Mouse (Mus musculus): ENCODE results near the gene Alk. TPM values are rescaled to one million over a fixed set of nuclear protein-coding genes. Genes with fewer than 3 reads are reported as not detected.

The Alk gene
- polyA plus RNA-seq, 1 experiment = 2.2 TPM

DNA sequence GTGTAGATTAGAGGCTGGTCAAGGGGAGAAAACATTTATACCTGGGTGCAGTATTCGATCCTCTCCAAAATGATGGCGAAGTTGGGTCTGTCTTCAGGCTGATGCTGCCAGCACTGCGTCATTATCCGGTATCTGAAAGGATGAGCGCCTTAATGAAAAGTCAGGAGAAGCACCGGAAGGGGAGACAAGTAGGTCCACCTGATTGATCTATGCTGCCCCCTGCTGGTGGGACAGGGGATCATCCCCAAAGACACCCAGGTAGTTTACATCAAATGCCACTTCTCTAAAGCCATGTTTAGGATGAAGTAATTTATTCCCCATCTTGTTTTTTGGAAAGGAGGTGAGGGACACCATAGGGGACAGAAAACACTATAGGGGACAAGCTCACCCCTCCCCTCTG is 730.4 kb downstream of the Alk start:
- Histone ChIP-seq H3K27ac (ENCODE audit: insufficient read depth, low read length) (no peak overlapping the region), H3K4me1 (ENCODE audit: control insufficient read depth, insufficient read depth, low read length) (no peaks in the 10 kb centered on the region), H3K4me3 (ENCODE audit: insufficient read depth, low read length) (no peak overlapping the region)
- TF ChIP-seq CTCF (IDR thresholded peaks at IDR 0.05; ENCODE audit: extremely low read depth, insufficient read depth, low read length) (peak; percentile 75), POLR2A (IDR thresholded peaks at IDR 0.05; ENCODE audit: extremely low read depth, insufficient read depth, low read length) (no peak)

DNA sequence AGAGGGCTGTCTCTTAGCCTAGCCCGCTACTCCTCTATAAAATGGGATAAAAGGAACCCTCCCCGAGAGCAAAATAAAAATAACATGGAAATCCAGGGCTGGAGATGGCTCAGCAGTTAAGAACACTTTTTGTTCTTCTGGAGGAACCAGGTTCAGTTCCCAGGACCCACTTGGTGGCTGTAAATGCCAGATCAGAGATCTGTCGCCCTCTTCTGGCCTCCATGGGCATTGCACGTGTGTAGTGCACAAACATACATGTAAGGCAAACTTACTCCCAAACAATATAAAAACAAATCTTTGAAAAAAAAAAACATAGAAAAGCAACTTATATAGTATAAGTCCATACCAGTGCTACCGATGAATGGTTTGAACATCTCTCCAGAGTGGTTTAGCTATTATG is 731.5 kb downstream of the Alk start:
- Histone ChIP-seq H3K4me1 (ENCODE audit: control insufficient read depth, insufficient read depth, low read length) (no peaks in the 10 kb centered on the region), H3K27ac (ENCODE audit: insufficient read depth, low read length) (no peak overlapping the region), H3K4me3 (ENCODE audit: insufficient read depth, low read length) (no peak overlapping the region)
- TF ChIP-seq CTCF (IDR thresholded peaks at IDR 0.05; ENCODE audit: extremely low read depth, insufficient read depth, low read length) (peak; percentile 34; the same call in 1 of the 2 replicates), POLR2A (IDR thresholded peaks at IDR 0.05; ENCODE audit: extremely low read depth, insufficient read depth, low read length) (no peak)

DNA sequence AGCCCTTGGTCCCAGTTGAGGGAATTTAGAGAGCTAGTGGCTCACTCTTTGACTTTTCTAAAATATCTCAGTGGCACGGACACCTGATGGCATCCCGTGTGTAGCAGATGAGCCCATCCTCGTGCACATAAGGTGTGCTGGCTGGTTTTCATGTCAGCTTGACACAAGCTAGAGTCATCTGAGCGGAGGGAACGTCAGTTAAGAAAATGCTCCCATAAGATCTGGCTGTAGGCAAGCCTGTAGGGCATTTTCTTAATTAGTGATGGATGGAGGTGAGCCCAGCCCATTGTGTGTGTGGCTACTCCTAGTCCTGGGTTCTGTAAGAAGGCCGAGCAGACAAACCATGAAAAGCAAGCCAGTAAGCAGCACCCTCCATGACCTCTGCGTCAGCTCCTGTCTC is 732.4 kb downstream of the Alk start:
- no peak for TF ChIP-seq CTCF (IDR thresholded peaks at IDR 0.05; ENCODE audit: extremely low read depth, insufficient read depth, low read length)
- H3K4me1 ChIP-seq (ENCODE audit: control insufficient read depth, insufficient read depth, low read length) = no peaks in the 10 kb centered on the region
- H3K4me3 ChIP-seq (ENCODE audit: insufficient read depth, low read length) = no peak overlapping the region
- H3K27ac ChIP-seq (ENCODE audit: insufficient read depth, low read length) = no peak overlapping the region

DNA sequence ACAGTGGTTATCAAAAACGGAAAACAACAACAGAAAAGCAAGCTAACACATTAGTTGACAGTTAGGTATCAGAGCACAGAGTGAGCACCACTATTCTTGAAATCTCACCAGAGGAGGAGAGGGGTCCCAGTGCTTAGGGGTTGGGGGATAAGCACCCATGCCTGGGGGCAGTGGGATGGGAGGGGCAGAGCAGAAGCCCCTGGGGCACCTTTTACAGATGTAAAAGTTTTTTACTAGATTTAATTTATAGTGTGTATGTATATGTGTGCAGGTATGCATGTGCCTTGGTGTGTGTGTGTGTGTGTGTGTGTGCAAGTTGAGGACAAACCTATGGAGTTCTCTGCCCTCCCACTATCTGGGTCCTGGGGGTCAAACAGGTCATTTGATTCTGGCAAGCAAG is 733.8 kb downstream of the Alk start:
- no peaks in the 10 kb centered on the region for H3K4me1 ChIP-seq (ENCODE audit: control insufficient read depth, insufficient read depth, low read length)

DNA sequence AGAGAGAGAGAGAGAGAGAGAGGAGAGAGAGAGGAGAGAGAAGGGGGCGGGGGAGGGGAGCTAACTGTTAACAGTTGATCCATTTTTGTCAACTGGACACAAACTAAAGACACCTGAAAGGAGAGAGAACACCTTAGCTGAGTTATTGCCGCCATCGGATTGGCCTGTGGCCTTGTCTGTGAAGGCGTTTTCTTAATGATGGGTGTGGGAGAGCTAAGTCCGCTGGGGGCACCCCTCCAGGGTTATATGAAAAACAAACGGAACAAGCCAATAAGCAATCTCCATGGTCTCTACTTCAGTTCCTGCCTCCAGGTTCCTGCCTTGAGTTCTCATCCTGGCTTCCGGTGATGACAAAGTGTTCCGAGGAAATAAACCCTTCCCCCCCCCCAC is 734.2 kb downstream of the Alk start:
- no peaks in the 10 kb centered on the region for H3K4me1 ChIP-seq (ENCODE audit: control insufficient read depth, insufficient read depth, low read length)
- TF ChIP-seq POLR2A (IDR thresholded peaks at IDR 0.05; ENCODE audit: extremely low read depth, insufficient read depth, low read length) (no peak), CTCF (IDR thresholded peaks at IDR 0.05; ENCODE audit: extremely low read depth, insufficient read depth, low read length) (no peak)

More for the DNA sequence above, 733.8 kb downstream of the Alk start:
- TF ChIP-seq CTCF (IDR thresholded peaks at IDR 0.05; ENCODE audit: extremely low read depth, insufficient read depth, low read length) = no peak
- no peak for TF ChIP-seq POLR2A (IDR thresholded peaks at IDR 0.05; ENCODE audit: extremely low read depth, insufficient read depth, low read length)
- H3K27ac ChIP-seq (ENCODE audit: insufficient read depth, low read length) = no peak overlapping the region
- H3K4me3 ChIP-seq (ENCODE audit: insufficient read depth, low read length) = no peak overlapping the region

DNA sequence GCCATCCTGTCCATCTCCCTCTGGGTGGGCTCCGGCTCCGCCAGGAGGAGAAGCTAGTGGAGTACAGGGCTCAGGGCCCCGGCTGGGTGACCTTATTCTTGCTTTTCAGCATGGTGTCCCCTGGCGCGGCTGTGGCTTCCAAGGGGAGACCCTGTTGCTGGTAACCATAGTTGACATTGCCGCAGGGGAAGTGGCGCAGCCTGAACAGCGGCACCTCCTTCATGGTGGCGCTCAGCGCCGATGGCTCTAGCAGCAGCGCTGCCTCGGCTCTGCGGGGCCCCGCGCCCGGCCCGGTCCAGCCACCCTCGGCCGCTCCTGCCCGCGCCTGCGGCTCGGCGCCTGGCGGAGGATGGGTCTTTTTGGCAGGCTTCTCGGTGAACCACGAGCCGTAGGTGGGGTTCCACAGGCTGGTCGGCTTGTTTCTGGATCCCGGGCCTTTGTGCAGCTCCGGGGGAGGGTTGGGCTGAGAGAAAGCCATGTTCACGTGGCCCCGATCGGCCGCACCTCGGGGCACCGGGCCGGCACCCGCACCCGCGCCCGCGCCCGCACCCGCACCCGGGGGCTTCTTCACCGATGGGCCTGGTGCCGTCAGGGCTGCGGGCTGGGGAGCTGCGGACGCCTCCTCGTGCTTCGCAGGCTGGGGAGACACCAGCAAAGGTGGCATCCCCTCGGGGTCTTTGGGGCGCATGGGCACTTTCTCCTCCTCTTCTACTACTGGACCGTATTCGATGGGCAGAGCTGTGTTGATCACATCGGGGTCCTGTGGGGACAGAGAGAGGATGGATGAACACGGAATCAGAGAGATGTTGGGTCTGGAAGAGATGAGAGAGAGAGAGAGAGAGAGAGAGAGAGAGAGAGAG is 734.8 kb downstream of the Alk start:
- Histone ChIP-seq H3K4me1 (ENCODE audit: control insufficient read depth, insufficient read depth, low read length) (no peaks in the 10 kb centered on the region), H3K4me3 (ENCODE audit: insufficient read depth, low read length) (peak overlapping the region; percentile 31), H3K27ac (ENCODE audit: insufficient read depth, low read length) (no peak overlapping the region)
- TF ChIP-seq POLR2A (IDR thresholded peaks at IDR 0.05; ENCODE audit: extremely low read depth, insufficient read depth, low read length) (no peak), CTCF (IDR thresholded peaks at IDR 0.05; ENCODE audit: extremely low read depth, insufficient read depth, low read length) (no peak)

More for the DNA sequence above, 734.2 kb downstream of the Alk start:
- H3K27ac ChIP-seq (ENCODE audit: insufficient read depth, low read length) = no peak overlapping the region
- H3K4me3 ChIP-seq (ENCODE audit: insufficient read depth, low read length) = no peak overlapping the region

DNA sequence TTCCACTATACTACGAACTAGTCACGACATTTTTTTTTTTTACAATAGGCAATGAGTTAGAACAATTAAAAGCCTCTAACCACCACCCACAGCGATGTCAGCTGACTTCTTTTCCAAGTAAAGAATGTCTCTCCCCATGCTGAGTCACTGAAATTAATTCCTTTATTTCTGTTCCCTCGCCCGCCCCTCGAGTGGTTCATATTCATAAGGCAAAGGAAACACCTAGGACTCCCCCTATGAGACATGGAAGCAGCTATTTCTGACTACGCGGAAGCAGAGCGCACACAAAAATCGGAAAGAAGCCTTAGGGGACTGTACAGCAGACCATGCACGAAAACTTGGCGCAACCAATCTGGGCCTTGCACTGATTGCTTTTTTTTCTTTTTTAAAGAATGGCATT is 735.6 kb downstream of the Alk start:
- no peak overlapping the region for H3K27ac ChIP-seq (ENCODE audit: insufficient read depth, low read length)
- no peaks in the 10 kb centered on the region for H3K4me1 ChIP-seq (ENCODE audit: control insufficient read depth, insufficient read depth, low read length)
- H3K4me3 ChIP-seq (ENCODE audit: insufficient read depth, low read length) = no peak overlapping the region; the same call in 1 of the 2 replicates
- no peak for TF ChIP-seq CTCF (IDR thresholded peaks at IDR 0.05; ENCODE audit: extremely low read depth, insufficient read depth, low read length)
- no peak for TF ChIP-seq POLR2A (IDR thresholded peaks at IDR 0.05; ENCODE audit: extremely low read depth, insufficient read depth, low read length)

DNA sequence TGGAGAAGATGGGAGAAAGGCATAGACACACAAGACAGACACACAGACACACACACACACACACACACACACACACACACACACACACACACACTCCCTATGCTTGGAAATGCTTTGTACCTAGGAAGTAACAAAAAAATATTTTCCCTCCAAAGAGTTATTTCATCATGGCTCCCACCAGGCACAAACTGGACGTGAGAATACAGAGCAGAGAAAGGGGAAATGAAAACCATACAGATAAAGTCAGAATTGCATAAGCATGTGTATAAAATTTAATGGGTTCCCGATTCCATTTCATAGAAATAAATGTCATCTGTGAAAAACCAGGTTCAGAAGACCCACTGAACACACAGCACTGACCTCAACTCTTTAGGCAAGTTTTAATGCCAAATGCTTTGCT is 736.5 kb downstream of the Alk start:
- no peaks in the 10 kb centered on the region for H3K4me1 ChIP-seq (ENCODE audit: control insufficient read depth, insufficient read depth, low read length)
- TF ChIP-seq POLR2A (IDR thresholded peaks at IDR 0.05; ENCODE audit: extremely low read depth, insufficient read depth, low read length) = no peak
- TF ChIP-seq CTCF (IDR thresholded peaks at IDR 0.05; ENCODE audit: extremely low read depth, insufficient read depth, low read length) = no peak
- no peak overlapping the region for H3K4me3 ChIP-seq (ENCODE audit: insufficient read depth, low read length)
- no peak overlapping the region for H3K27ac ChIP-seq (ENCODE audit: insufficient read depth, low read length)

DNA sequence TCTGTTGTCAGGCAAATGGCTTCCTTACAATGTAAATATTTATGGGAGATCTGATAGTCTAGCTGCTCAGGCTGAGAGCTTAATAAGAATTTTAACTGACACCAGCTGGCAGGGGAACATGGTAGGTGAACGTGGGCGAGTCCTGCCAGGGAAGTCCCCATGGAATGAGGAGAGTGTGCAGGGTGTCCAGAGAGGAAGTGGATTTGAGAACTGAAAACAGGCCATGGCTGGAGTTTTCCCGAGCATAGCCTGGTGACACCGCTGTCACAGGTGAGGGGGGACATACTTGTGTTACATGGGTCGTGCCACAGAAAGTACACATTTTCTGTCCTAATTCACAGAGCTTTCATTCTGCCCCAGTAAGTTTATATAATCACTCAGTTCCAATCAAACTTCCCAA is 739.0 kb downstream of the Alk start:
- TF ChIP-seq POLR2A (IDR thresholded peaks at IDR 0.05; ENCODE audit: extremely low read depth, insufficient read depth, low read length) (no peak), CTCF (IDR thresholded peaks at IDR 0.05; ENCODE audit: extremely low read depth, insufficient read depth, low read length) (no peak)
- no peaks in the 10 kb centered on the region for H3K4me1 ChIP-seq (ENCODE audit: control insufficient read depth, insufficient read depth, low read length)
- H3K27ac ChIP-seq (ENCODE audit: insufficient read depth, low read length) = no peak overlapping the region

DNA sequence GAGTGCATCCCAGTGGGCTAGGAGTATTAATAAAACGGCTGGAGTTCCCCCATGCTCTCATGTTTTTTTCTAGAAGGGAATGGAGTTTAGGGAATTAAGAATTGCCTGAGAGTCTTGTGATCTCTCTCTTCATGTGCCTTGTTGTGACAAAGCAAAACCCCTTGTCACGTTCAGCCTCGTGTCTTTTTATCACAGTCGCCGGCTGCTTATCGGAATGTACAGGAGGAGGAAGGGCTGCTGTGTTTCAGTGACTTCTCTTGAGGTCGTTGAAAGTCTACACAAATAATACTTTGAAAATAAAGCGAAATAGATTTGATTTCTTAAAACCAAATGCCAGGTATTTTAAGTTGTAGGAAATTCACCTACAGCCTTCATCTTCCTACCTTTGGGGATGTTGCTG is 740.4 kb downstream of the Alk start:
- TF ChIP-seq POLR2A (IDR thresholded peaks at IDR 0.05; ENCODE audit: extremely low read depth, insufficient read depth, low read length) = no peak
- TF ChIP-seq CTCF (IDR thresholded peaks at IDR 0.05; ENCODE audit: extremely low read depth, insufficient read depth, low read length) = no peak
- Histone ChIP-seq H3K4me3 (ENCODE audit: insufficient read depth, low read length) (no peak overlapping the region), H3K4me1 (ENCODE audit: control insufficient read depth, insufficient read depth, low read length) (no peaks in the 10 kb centered on the region), H3K27ac (ENCODE audit: insufficient read depth, low read length) (no peak overlapping the region)

More for the DNA sequence above, 739.0 kb downstream of the Alk start:
- H3K4me3 ChIP-seq (ENCODE audit: insufficient read depth, low read length) = no peak overlapping the region
